Mouse (Mus musculus) urinary bladder, postnatal 25 days (tissue): ENCODE results near the gene Phospho2.

Experiments
- DNase-seq: peaks from one replicate; pipeline ENCODE4 v3.0.0; 2022; ENCODE audit warnings: low spot score

Phospho2 gene

GRCm38 (mm10) chr2:69825898-69826297, 36.5 kb downstream of the Phospho2 start:
- no peak for DNase-seq

- DNase-seq = no peak
Observed at GRCm38 (mm10) chr2:69826380-69826779, 37.0 kb downstream of the Phospho2 start.

- DNase-seq = no peak
Observed at GRCm38 (mm10) chr2:69828031-69828430, 38.6 kb downstream of the Phospho2 start.

GRCm38 (mm10) chr2:69829680-69830079, 40.3 kb downstream of the Phospho2 start:
- no peak for DNase-seq

- no peak for DNase-seq
Observed at GRCm38 (mm10) chr2:69830116-69830515, 40.7 kb downstream of the Phospho2 start.

GRCm38 (mm10) chr2:69837244-69837967, 48.0 kb downstream of the Phospho2 start:
- DNase-seq = no peak

GRCm38 (mm10) chr2:69837996-69838395, 48.6 kb downstream of the Phospho2 start:
- no peak for DNase-seq

- DNase-seq = no peak
Observed at GRCm38 (mm10) chr2:69838707-69839106, 49.3 kb downstream of the Phospho2 start.

GRCm38 (mm10) chr2:69840261-69840660, 50.8 kb downstream of the Phospho2 start:
- no peak for DNase-seq

- no peak for DNase-seq
Observed at GRCm38 (mm10) chr2:69849215-69849614, 59.8 kb downstream of the Phospho2 start.
